Mouse (Mus musculus) MEL (cell line): ENCODE data around the gene Trim47. TPM values are rescaled to one million over a fixed set of nuclear protein-coding genes. Genes with fewer than 3 reads are reported as not detected.

ENCODE experiments used
- DNase-seq: peaks from one replicate; pipeline ENCODE4 v3.0.0; 2011; ENCODE audit warnings: low read depth, low spot score
- H3K27ac ChIP-seq: 2 replicates; pipeline ENCODE4 v1.5.1; 2012; ENCODE audit warnings: low read depth, mild to moderate bottlenecking, control low read depth, low read length, moderate library complexity; ENCODE audit not compliant: control insufficient read depth
- H3K27me3 ChIP-seq, 2 experiments: fragments of 150-350 bp in 1 of 2; sonication (generic) in 1 of 2; 2 replicates each; pipeline ENCODE4 v1.6.1; 2012; ENCODE audit warnings: low read length in 2 of 2, mild to moderate bottlenecking in 2 of 2, improper control_type of control experiment in 1 of 2, moderate library complexity in 1 of 2; ENCODE audit not compliant: insufficient read depth in 2 of 2, control insufficient read depth in 1 of 2
- H3K36me3 ChIP-seq, 2 experiments: 2 replicates each; pipeline ENCODE4 v1.6.1; 2012 to 2014; ENCODE audit warnings: low read length in 2 of 2, improper control_type of control experiment in 1 of 2, inconsistent platforms in 1 of 2, mild to moderate bottlenecking in 1 of 2; ENCODE audit not compliant: insufficient read depth in 2 of 2, control insufficient read depth in 1 of 2
- H3K4me1 ChIP-seq, 2 experiments: fragments of 150-350 bp in 1 of 2; sonication (generic) in 1 of 2; 2 replicates each; pipeline ENCODE4 v1.6.1; 2012; ENCODE audit warnings: low read length in 2 of 2, improper control_type of control experiment in 1 of 2, mild to moderate bottlenecking in 1 of 2; ENCODE audit not compliant: insufficient read depth in 2 of 2, control insufficient read depth in 1 of 2
- H3K4me3 ChIP-seq, 2 experiments: fragments of 150-350 bp in 1 of 2; sonication (generic) in 1 of 2; 2 replicates each; pipeline ENCODE4 v1.5.1; 2012; ENCODE audit warnings: low read depth in 2 of 2, low read length in 2 of 2, mild to moderate bottlenecking in 2 of 2, moderate library complexity in 2 of 2, control low read depth in 1 of 2, improper control_type of control experiment in 1 of 2; ENCODE audit not compliant: control insufficient read depth in 1 of 2, insufficient read depth in 1 of 2
- H3K79me2 ChIP-seq: 2 replicates; pipeline ENCODE4 v1.6.1; 2012; ENCODE audit warnings: mild to moderate bottlenecking, low read length, moderate library complexity; ENCODE audit not compliant: control insufficient read depth, poor library complexity, insufficient read depth
- H3K9ac ChIP-seq: 2 replicates; pipeline ENCODE4 v1.6.1; 2012; ENCODE audit warnings: low read depth, mild to moderate bottlenecking, control low read depth, low read length, moderate library complexity; ENCODE audit not compliant: control insufficient read depth, poor library complexity, severe bottlenecking
- H3K9me3 ChIP-seq: fragments of 150-350 bp; sonication (generic); replicated peaks from 2 replicates; pipeline ENCODE4 v1.6.1; 2012; ENCODE audit warnings: mild to moderate bottlenecking, low read length, improper control_type of control experiment, moderate library complexity; ENCODE audit not compliant: insufficient read depth
- CTCF ChIP-seq, 3 experiments: IDR thresholded peaks in 2 of 3; conservative IDR thresholded peaks in 1 of 3; 2 replicates each; pipeline ENCODE4 v1.5.1; 2011 to 2012; ENCODE audit warnings: low read length in 3 of 3, low read depth in 2 of 3, mild to moderate bottlenecking in 2 of 3, improper control_type of control experiment in 1 of 3, inconsistent platforms in 1 of 3, mixed read lengths in 1 of 3, moderate library complexity in 1 of 3; ENCODE audit not compliant: control insufficient read depth in 1 of 3, insufficient read depth in 1 of 3, poor library complexity in 1 of 3, severe bottlenecking in 1 of 3
- ELF1 ChIP-seq: IDR thresholded peaks from 2 replicates; pipeline ENCODE4 v1.6.1; 2014; ENCODE audit warnings: low read depth, mild to moderate bottlenecking, inconsistent platforms, low read length, improper control_type of control experiment, moderate library complexity
- EP300 ChIP-seq, 2 experiments: IDR thresholded peaks; 2 replicates each; pipeline ENCODE4 v1.6.1; 2011; ENCODE audit warnings: improper control_type of control experiment in 2 of 2, low read length in 2 of 2, low read depth in 1 of 2, mild to moderate bottlenecking in 1 of 2
- ETS1 ChIP-seq: IDR thresholded peaks from 2 replicates; pipeline ENCODE4 v1.6.1; 2012; ENCODE audit warnings: low read depth, mild to moderate bottlenecking, inconsistent platforms, low read length, improper control_type of control experiment, moderate library complexity
- KAT2A ChIP-seq: conservative IDR thresholded peaks from 2 replicates; pipeline ENCODE4 v1.6.1; 2012; ENCODE audit warnings: low read depth, low read length, improper control_type of control experiment, inconsistent platforms
- MAFK ChIP-seq: IDR thresholded peaks from 2 replicates; pipeline ENCODE4 v1.6.1; 2011; ENCODE audit warnings: low read depth, mild to moderate bottlenecking, low read length, improper control_type of control experiment, borderline replicate concordance
- MAX ChIP-seq: IDR thresholded peaks from 2 replicates; pipeline ENCODE4 v1.6.1; 2011; ENCODE audit warnings: low read length, improper control_type of control experiment
- MEF2A ChIP-seq: IDR thresholded peaks from 2 replicates; pipeline ENCODE4 v1.6.1; 2014; ENCODE audit warnings: low read depth, mild to moderate bottlenecking, inconsistent platforms, low read length, improper control_type of control experiment; ENCODE audit not compliant: poor library complexity, insufficient replicate concordance, severe bottlenecking; ENCODE audit errors: extremely low read depth
- MYB ChIP-seq: IDR thresholded peaks from 2 replicates; pipeline ENCODE4 v1.6.1; 2011; ENCODE audit warnings: mild to moderate bottlenecking, low read depth, low read length, improper control_type of control experiment
- MYC ChIP-seq: IDR thresholded peaks from 2 replicates; pipeline ENCODE4 v1.6.1; 2011; ENCODE audit warnings: low read depth, mild to moderate bottlenecking, low read length, improper control_type of control experiment, moderate library complexity
- POLR2A ChIP-seq, 2 experiments: IDR thresholded peaks; 2 replicates each; pipeline ENCODE4 v1.6.1; 2011 to 2012; ENCODE audit warnings: low read length in 2 of 2, mild to moderate bottlenecking in 2 of 2, control low read depth in 1 of 2, improper control_type of control experiment in 1 of 2, low read depth in 1 of 2, moderate library complexity in 1 of 2; ENCODE audit not compliant: control insufficient read depth in 1 of 2, insufficient read depth in 1 of 2, poor library complexity in 1 of 2
- POLR2AphosphoS5 ChIP-seq: IDR thresholded peaks from 2 replicates; pipeline ENCODE4 v1.6.1; 2012; ENCODE audit warnings: low read depth, borderline replicate concordance, mild to moderate bottlenecking, inconsistent platforms, low read length, moderate library complexity, mixed read lengths
- RAD21 ChIP-seq: IDR thresholded peaks from 2 replicates; pipeline ENCODE4 v1.6.1; 2011; ENCODE audit warnings: mild to moderate bottlenecking, low read depth, low read length, improper control_type of control experiment
- RCOR1 ChIP-seq: IDR thresholded peaks from 2 replicates; pipeline ENCODE4 v1.6.1; 2012; ENCODE audit warnings: low read depth, mild to moderate bottlenecking, inconsistent platforms, low read length, improper control_type of control experiment
- SIN3A ChIP-seq: IDR thresholded peaks from 2 replicates; pipeline ENCODE4 v1.6.1; 2012; ENCODE audit warnings: low read length, improper control_type of control experiment, inconsistent platforms
- TBP ChIP-seq: IDR thresholded peaks from 2 replicates; pipeline ENCODE4 v1.8.0; 2011; ENCODE audit warnings: low read depth, low read length, improper control_type of control experiment
- TCF12 ChIP-seq: IDR thresholded peaks from 2 replicates; pipeline ENCODE4 v1.6.1; 2014; ENCODE audit warnings: low read depth, mild to moderate bottlenecking, inconsistent platforms, low read length, improper control_type of control experiment, moderate library complexity
- UBTF ChIP-seq: IDR thresholded peaks from 2 replicates; pipeline ENCODE4 v1.6.1; 2012; ENCODE audit warnings: low read depth, mild to moderate bottlenecking, inconsistent platforms, low read length, improper control_type of control experiment, moderate library complexity, borderline replicate concordance; ENCODE audit not compliant: insufficient read depth
- USF1 ChIP-seq: IDR thresholded peaks from 2 replicates; pipeline ENCODE4 v1.6.1; 2014; ENCODE audit warnings: low read depth, mild to moderate bottlenecking, inconsistent platforms, low read length, improper control_type of control experiment, moderate library complexity
- ZNF384 ChIP-seq: IDR thresholded peaks from 2 replicates; pipeline ENCODE4 v1.6.1; 2012; ENCODE audit warnings: low read depth, mild to moderate bottlenecking, inconsistent platforms, low read length, improper control_type of control experiment
- polyA plus RNA-seq, 2 experiments: library from polyadenylated mRNA; stranded (reverse) in 1 of 2; unstranded in 1 of 2; fragments of >175 nt in 1 of 2; fragments of >200 nt in 1 of 2; gene quantifications; 2 replicates each; pipeline versions ENCODE4 v1.2.1 to v1.2.4; 2012; ENCODE audit warnings: low replicate concordance in 2 of 2, low read depth in 1 of 2; ENCODE audit not compliant: insufficient read length in 2 of 2, insufficient read depth in 1 of 2, missing spikeins in 1 of 2
- total RNA-seq: library from RNA; depleted of rRNA; stranded (reverse); fragments of 300-350 nt; gene quantifications from 2 replicates; pipeline ENCODE4 v1.2.3, GENCODE M21; 2012

Gene Trim47
- total and polyA plus RNA-seq, 3 experiments = 5.6 to 6.7 TPM; not detected in 1

- H3K27ac ChIP-seq = peak overlapping the region; percentile 56
Observed at GRCm38 (mm10) chr11:116138096-116138467, 11.1 kb upstream of the Trim47 start.

DNA sequence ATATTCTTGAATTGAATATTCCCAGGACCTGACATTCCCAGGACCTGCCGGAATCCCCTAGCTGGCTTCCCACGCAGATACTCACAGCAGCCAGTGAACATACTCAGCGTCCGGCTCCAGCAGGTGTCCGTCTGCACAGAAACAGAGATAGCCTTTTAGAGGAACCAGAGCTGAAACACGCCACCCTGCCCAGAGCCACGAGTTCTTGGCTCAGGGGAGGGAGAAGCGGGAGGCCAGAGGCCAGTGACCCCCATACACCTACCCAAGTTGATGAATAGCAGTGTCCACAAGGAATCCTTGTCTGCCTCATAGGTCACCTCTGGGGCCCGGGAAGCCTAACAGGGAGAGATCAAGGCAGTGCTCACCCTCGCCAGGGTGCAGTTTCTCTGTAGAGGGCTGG is 7.2 kb upstream of the Trim47 start:
- no peak overlapping the region for H3K4me3 ChIP-seq
- no peak overlapping the region for H3K9ac ChIP-seq
- H3K79me2 ChIP-seq = peaks cover 33% of the 10 kb centered on the region
- H3K27me3 ChIP-seq = no peaks in the 10 kb centered on the region
- no peaks in the 10 kb centered on the region for H3K9me3 ChIP-seq
- peaks cover 0 to 18% of the 10 kb centered on the region in 2 experiments; a peak in 2 of 4 replicates for H3K4me1 ChIP-seq
- no peak for TF ChIP-seq POLR2AphosphoS5
- no peak for TF ChIP-seq USF1
- no peak for TF ChIP-seq ELF1
- DNase-seq = no peak
- peaks cover 0 to 9% of the 10 kb centered on the region in 2 experiments; a peak in 2 of 4 replicates for H3K36me3 ChIP-seq
- H3K27ac ChIP-seq = no peak overlapping the region

More at GRCm38 (mm10) chr11:116138096-116138467, 11.1 kb upstream of the Trim47 start:
- Histone ChIP-seq H3K4me3 (peak overlapping the region; percentile 88 to 89), H3K79me2 (peaks cover 19% of the 10 kb centered on the region), H3K27me3 (no peaks in the 10 kb centered on the region), H3K4me1 (peaks cover 6 to 27% of the 10 kb centered on the region in 2 experiments; a peak in 3 of 4 replicates), H3K9ac (peak overlapping the region; percentile 89), H3K9me3 (no peaks in the 10 kb centered on the region), H3K36me3 (peaks cover 0 to 15% of the 10 kb centered on the region in 2 experiments; a peak in 2 of 4 replicates)
- DNase-seq = peak; percentile 71
- TF ChIP-seq ZNF384 (no peak), TBP (no peak), UBTF (no peak), POLR2A (IDR thresholded peaks at IDR 0.05; ENCODE audit: control insufficient read depth in 1 of 2, insufficient read depth in 1 of 2, low read depth in 1 of 2, low read length in 2 of 2, poor library complexity in 1 of 2) (no peak), SIN3A (no peak), MYB (no peak), MYC (no peak), POLR2AphosphoS5 (no peak), TCF12 (no peak), MAFK (no peak), KAT2A (no peak)

DNA sequence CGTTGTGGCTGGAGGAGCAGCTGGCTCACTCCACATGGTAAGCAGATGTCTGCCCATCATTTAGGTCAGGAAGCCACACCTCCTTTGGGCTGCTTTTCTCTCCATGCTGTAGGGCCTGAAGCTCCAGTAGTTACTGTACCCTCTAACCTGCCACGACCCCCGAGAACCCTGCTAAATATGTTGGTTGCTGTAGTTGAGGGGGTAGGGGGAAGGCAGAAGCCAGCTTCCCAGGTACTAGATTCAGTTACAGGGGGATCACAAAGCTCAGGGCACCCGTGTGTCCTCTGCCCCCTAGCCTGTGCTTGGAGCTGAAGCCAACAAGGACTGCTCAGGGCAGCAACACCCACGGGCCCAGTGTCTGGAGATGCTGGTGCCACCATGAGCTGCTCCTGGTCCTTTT is 6.5 kb upstream of the Trim47 start:
- Histone ChIP-seq H3K9me3 (no peaks in the 10 kb centered on the region), H3K36me3 (peaks cover 0 to 7% of the 10 kb centered on the region in 2 experiments; a peak in 1 of 4 replicates), H3K9ac (no peak overlapping the region), H3K79me2 (peaks cover 32% of the 10 kb centered on the region), H3K4me3 (no peak overlapping the region), H3K4me1 (peaks cover 0 to 17% of the 10 kb centered on the region in 2 experiments; a peak in 2 of 4 replicates), H3K27me3 (no peaks in the 10 kb centered on the region)
- DNase-seq = no peak
- TF ChIP-seq CTCF (IDR thresholded peaks at IDR 0.05 in 2 of 3, conservative IDR thresholded peaks at IDR 0.05 in 1 of 3; ENCODE audit: control insufficient read depth in 1 of 3, insufficient read depth in 1 of 3, low read depth in 2 of 3, low read length in 3 of 3, poor library complexity in 1 of 3, severe bottlenecking in 1 of 3) (no peak), KAT2A (no peak), MAX (no peak), RAD21 (no peak), MAFK (no peak), MYB (no peak), MEF2A (no peak), POLR2A (IDR thresholded peaks at IDR 0.05; ENCODE audit: control insufficient read depth in 1 of 2, insufficient read depth in 1 of 2, low read depth in 1 of 2, low read length in 2 of 2, poor library complexity in 1 of 2) (no peak), TBP (no peak), UBTF (no peak), ETS1 (no peak), TCF12 (no peak), RCOR1 (no peak), EP300 (IDR thresholded peaks at IDR 0.05; ENCODE audit: low read depth in 1 of 2, low read length in 2 of 2) (no peak), ELF1 (no peak), ZNF384 (no peak)
- TF ChIP-seq, all 39 proteins: peak for 0
- H3K27ac ChIP-seq = no peak overlapping the region
